Mouse (Mus musculus) liver, embryonic 14 days (tissue): ENCODE results near the gene Kctd7. TPM values are rescaled to one million over a fixed set of nuclear protein-coding genes. Genes with fewer than 3 reads are reported as not detected.

ENCODE experiments used
- polyA plus RNA-seq: library from polyadenylated mRNA; depleted of rRNA; stranded (reverse); fragments of >200 nt; gene quantifications from 2 replicates; pipeline ENCODE4 v1.2.3, GENCODE M21; 2012; rRNA removed

Gene Kctd7
- polyA plus RNA-seq, result 3.4 and 4.0 TPM in 2 replicates

GRCm38 (mm10) chr5:130144334-130145312 is at the start of gene Kctd7:
TSS of gene Kctd7 (plus strand) at chr5:130144861.

GRCm38 (mm10) chr5:130171423-130171954 is 26.8 kb downstream of the Kctd7 start, which contains the start of gene Rabgef1:
TSS of gene Rabgef1 (plus strand) at chr5:130171798.

Other genes with a start within 250 kb of the Kctd7 start
- 0.84 and 0.89 TPM in 2 replicates for gene Zbed5, start 249.1 kb upstream of the Kctd7 start, polyA plus RNA-seq
- 0.08 and 0.12 TPM in 2 replicates for gene Phkg1, start 246.3 kb upstream of the Kctd7 start, polyA plus RNA-seq
- gene Nupr1l, start 236.3 kb upstream of the Kctd7 start, polyA plus RNA-seq, result 0.32 and 0.44 TPM in 2 replicates
- 15.6 and 17.8 TPM in 2 replicates for gene Vkorc1l1, start 202.9 kb upstream of the Kctd7 start, polyA plus RNA-seq
- 17.1 and 21.6 TPM in 2 replicates for gene Gusb, start 141.8 kb upstream of the Kctd7 start, polyA plus RNA-seq
- 26.9 and 31.7 TPM in 2 replicates for gene Asl, start 115.6 kb upstream of the Kctd7 start, polyA plus RNA-seq
- gene Crcp, start 115.6 kb upstream of the Kctd7 start, polyA plus RNA-seq, result 18.0 and 19.4 TPM in 2 replicates
- 10.5 and 11.3 TPM in 2 replicates for gene Tpst1, start 71.5 kb upstream of the Kctd7 start, polyA plus RNA-seq
- 13.1 and 15.0 TPM in 2 replicates for gene Rabgef1, start 26.9 kb downstream of the Kctd7 start, polyA plus RNA-seq
- 12.6 and 15.6 TPM in 2 replicates for gene Tmem248, start 72.2 kb downstream of the Kctd7 start, polyA plus RNA-seq
- 40.6 and 41.8 TPM in 2 replicates for gene Sbds, start 110.7 kb downstream of the Kctd7 start, polyA plus RNA-seq
- 6.4 and 7.1 TPM in 2 replicates for gene Tyw1, start 110.8 kb downstream of the Kctd7 start, polyA plus RNA-seq
- gene Caln1, start 224.6 kb downstream of the Kctd7 start, polyA plus RNA-seq, result 0.01 TPM in 1 of 2 replicates, not detected in the other
- gene A330070K13Rik, start 239.8 kb downstream of the Kctd7 start, polyA plus RNA-seq, result not detected in 2 replicates